Comparison of ENCODE assay signal across 32 mouse cellular contexts in genomic region chr8:109585652-109586051, GRCm38 (mm10). TPM values are rescaled to one million over a fixed set of nuclear protein-coding genes. Genes with fewer than 3 reads are reported as not detected.
A peak's percentile ranks its signal among the peaks of the same experiment; 100 is the strongest.
DNase-seq lines count a peak whose midpoint lies in the region; ATAC-seq lines count a peak whose summit lies in the region.
"Had no signal": no experiment of that assay in that cellular context is flagged by ENCODE, and none has a peak within 500 bp of the region (broad histone marks: within the 10 kb centered on the region; RNA-seq: fewer than 3 reads in every experiment).

No protein-coding gene starts in this region.

- H3K4me3 ChIP-seq in liver, embryonic 15.5 days (replicated peaks), result no peak overlapping the region
- no peak overlapping the region for H3K4me3 ChIP-seq in brown adipose tissue, adult 24 weeks (ENCODE audit: insufficient read depth, low read depth, low read length)
- no peak overlapping the region for H3K4me3 ChIP-seq in midbrain, embryonic 10.5 days
- H3K4me3 ChIP-seq: embryonic facial prominence, embryonic 12.5 days; heart, adult 2 months; heart, embryonic 13.5 days; kidney, embryonic 15.5 days; layer of hippocampus, adult 2 months; limb, embryonic 10.5 days; limb, embryonic 15.5 days; midbrain, embryonic 12.5 days; neural tube, embryonic 13.5 days; stomach, embryonic 15.5 days had no signal

- no peaks in the 10 kb centered on the region for H3K36me3 ChIP-seq in liver, embryonic 15.5 days (replicated peaks)
- H3K36me3 ChIP-seq in midbrain, embryonic 10.5 days, result no peaks in the 10 kb centered on the region
- H3K36me3 ChIP-seq: embryonic facial prominence, embryonic 12.5 days; heart, embryonic 13.5 days; kidney, embryonic 15.5 days; limb, embryonic 10.5 days; limb, embryonic 15.5 days; midbrain, embryonic 12.5 days; neural tube, embryonic 13.5 days; stomach, embryonic 15.5 days had no signal

- no peak for ATAC-seq in liver, embryonic 15.5 days (ENCODE audit: insufficient read depth)
- ATAC-seq in megakaryocyte progenitor cell, adult 5-6 weeks (replicated peaks; ENCODE audit: poor library complexity), result peak; percentile 94
- ATAC-seq: forebrain, embryonic 14.5 days; inflammation-experienced regulatory T-cells, adult 6 months had no signal

- peaks cover 13% of the 10 kb centered on the region; the same call in 1 of the 2 replicates for H3K4me1 ChIP-seq in liver, embryonic 15.5 days (replicated peaks)
- H3K4me1 ChIP-seq in brown adipose tissue, adult 24 weeks (ENCODE audit: control insufficient read depth, insufficient read depth, insufficient read length, low read length), result peaks cover 3% of the 10 kb centered on the region
- no peaks in the 10 kb centered on the region for H3K4me1 ChIP-seq in midbrain, embryonic 10.5 days
- H3K4me1 ChIP-seq: embryonic facial prominence, embryonic 12.5 days; heart, embryonic 13.5 days; kidney, embryonic 15.5 days; limb, embryonic 10.5 days; limb, embryonic 15.5 days; midbrain, embryonic 12.5 days; neural tube, embryonic 13.5 days had no signal

- DNase-seq in liver (no peak), adipocyte (ENCODE audit: low spot score) (peak; percentile 59)
- no peak for DNase-seq in kidney, postnatal 36 days
- DNase-seq in midbrain, embryonic 10.5 days (ENCODE audit: low spot score), result no peak
- DNase-seq in adrenal gland, adult (ENCODE audit: inconsistent age in 2 of 2, low spot score in 1 of 2), result no peak
- DNase-seq: adrenal gland, adult 8-10 months; B cell, adult 2 months; cerebellum, adult 8-10 months; cerebellum, postnatal 25 days; gastrocnemius, postnatal 14 days; heart, adult 2 months; heart, postnatal 10 days; kidney, adult 11 months; kidney, postnatal 25 days; layer of hippocampus, postnatal 36 days; lung, embryonic 14.5 days had no signal

- no peaks in the 10 kb centered on the region for H3K9me3 ChIP-seq in liver, embryonic 15.5 days (replicated peaks)
- H3K9me3 ChIP-seq in midbrain, embryonic 10.5 days (replicated peaks), result no peaks in the 10 kb centered on the region; the same call in 1 of the 2 replicates
- H3K9me3 ChIP-seq: embryonic facial prominence, embryonic 12.5 days; kidney, embryonic 15.5 days; limb, embryonic 10.5 days; limb, embryonic 15.5 days; midbrain, embryonic 12.5 days; stomach, embryonic 15.5 days had no signal

- no peaks in the 10 kb centered on the region for H3K27me3 ChIP-seq in liver, embryonic 15.5 days
- no peaks in the 10 kb centered on the region for H3K27me3 ChIP-seq in midbrain, embryonic 10.5 days (ENCODE audit: low read depth, poor library complexity, severe bottlenecking)
- H3K27me3 ChIP-seq: embryonic facial prominence, embryonic 12.5 days; heart, embryonic 13.5 days; kidney, embryonic 15.5 days; limb, embryonic 15.5 days; midbrain, embryonic 12.5 days; neural tube, embryonic 13.5 days; stomach, embryonic 15.5 days had no signal

- no peak overlapping the region for H3K4me2 ChIP-seq in liver, embryonic 15.5 days
- H3K4me2 ChIP-seq: embryonic facial prominence, embryonic 12.5 days; heart, embryonic 13.5 days; hindbrain, embryonic 14.5 days; kidney, embryonic 15.5 days; limb, embryonic 15.5 days; lung, embryonic 14.5 days; midbrain, embryonic 12.5 days; neural tube, embryonic 13.5 days; stomach, embryonic 15.5 days had no signal

- peak overlapping the region; percentile 45 for H3K27ac ChIP-seq in liver, embryonic 15.5 days (replicated peaks)
- peak overlapping the region; percentile 94 for H3K27ac ChIP-seq in brown adipose tissue, adult 24 weeks (replicated peaks; ENCODE audit: low read depth, low read length)
- H3K27ac ChIP-seq in midbrain, embryonic 10.5 days (replicated peaks), result no peak overlapping the region
- H3K27ac ChIP-seq: embryonic facial prominence, embryonic 12.5 days; heart, adult 2 months; heart, embryonic 13.5 days; hindbrain, embryonic 14.5 days; kidney, embryonic 15.5 days; layer of hippocampus, adult 2 months; limb, embryonic 10.5 days; limb, embryonic 15.5 days; macrophage; midbrain, embryonic 12.5 days; neural tube, embryonic 13.5 days; stomach, embryonic 15.5 days had no signal

- no peak overlapping the region for H3K9ac ChIP-seq in liver, embryonic 15.5 days
- H3K9ac ChIP-seq: embryonic facial prominence, embryonic 12.5 days; heart, embryonic 13.5 days; hindbrain, embryonic 14.5 days; kidney, embryonic 15.5 days; limb, embryonic 15.5 days; lung, embryonic 14.5 days; midbrain, embryonic 12.5 days; neural tube, embryonic 13.5 days; stomach, embryonic 15.5 days had no signal

RNA-seq across cellular contexts. Expression of gene Hp, which starts 6.7 kb away (rescaled TPM):
- 125 and 188 TPM in 2 replicates for polyA plus RNA-seq in liver, embryonic 15.5 days (2015; fragmentation: Nextera tagmentation; extraction: Ambion mirVana)
- polyA plus RNA-seq in brown adipose tissue, adult 24 weeks (2012; ENCODE audit: insufficient read depth, insufficient read length, missing spikeins), result 699 and 1,976 TPM in 2 replicates
- total RNA-seq in megakaryocyte progenitor cell, adult 5-6 weeks (2015), result 175 and 209 TPM in 2 replicates
- total RNA-seq in megakaryocyte progenitor cell, adult 5-6 weeks (2017), result 273 and 358 TPM in 2 replicates
- 0.55 and 0.57 TPM in 2 replicates for polyA plus RNA-seq in midbrain, embryonic 10.5 days (2016; fragmentation: Nextera tagmentation; extraction: Ambion mirVana)
- total RNA-seq: layer of hippocampus, adult 2 months; layer of hippocampus, postnatal 36 days had no signal

RNA-seq across cellular contexts. Expression of gene Txnl4b, which starts 20.0 kb away (rescaled TPM):
- polyA plus RNA-seq in liver, embryonic 15.5 days (2015; fragmentation: Nextera tagmentation; extraction: Ambion mirVana), result 9.3 and 10.7 TPM in 2 replicates
- polyA plus RNA-seq in brown adipose tissue, adult 24 weeks (2012; ENCODE audit: insufficient read depth, insufficient read length, missing spikeins), result 21.2 and 29.4 TPM in 2 replicates
- total RNA-seq in megakaryocyte progenitor cell, adult 5-6 weeks (2015), result 7.2 and 8.1 TPM in 2 replicates
- 16.5 and 18.4 TPM in 2 replicates for total RNA-seq in megakaryocyte progenitor cell, adult 5-6 weeks (2017)
- polyA plus RNA-seq in midbrain, embryonic 10.5 days (2016; fragmentation: Nextera tagmentation; extraction: Ambion mirVana), result 30.5 and 35.4 TPM in 2 replicates

RNA-seq across cellular contexts. Expression of gene Dhx38, which starts 20.0 kb away (rescaled TPM):
- polyA plus RNA-seq in liver, embryonic 15.5 days (2015; fragmentation: Nextera tagmentation; extraction: Ambion mirVana), result 9.7 and 11.4 TPM in 2 replicates
- 10.5 and 11.9 TPM in 2 replicates for polyA plus RNA-seq in brown adipose tissue, adult 24 weeks (2012; ENCODE audit: insufficient read depth, insufficient read length, missing spikeins)
- 15.0 and 18.8 TPM in 2 replicates for total RNA-seq in megakaryocyte progenitor cell, adult 5-6 weeks (2015)
- total RNA-seq in megakaryocyte progenitor cell, adult 5-6 weeks (2017), result 68.6 and 69.5 TPM in 2 replicates
- polyA plus RNA-seq in midbrain, embryonic 10.5 days (2016; fragmentation: Nextera tagmentation; extraction: Ambion mirVana), result 32.0 and 35.5 TPM in 2 replicates

RNA-seq across cellular contexts. Expression of gene Dhodh, which starts 22.8 kb away (rescaled TPM):
- 17.2 and 20.3 TPM in 2 replicates for polyA plus RNA-seq in liver, embryonic 15.5 days (2015; fragmentation: Nextera tagmentation; extraction: Ambion mirVana)
- 13.2 and 21.7 TPM in 2 replicates for polyA plus RNA-seq in brown adipose tissue, adult 24 weeks (2012; ENCODE audit: insufficient read depth, insufficient read length, missing spikeins)
- total RNA-seq in megakaryocyte progenitor cell, adult 5-6 weeks (2015), result 13.4 and 20.8 TPM in 2 replicates
- total RNA-seq in megakaryocyte progenitor cell, adult 5-6 weeks (2017), result 24.8 and 32.4 TPM in 2 replicates
- 45.7 and 48.8 TPM in 2 replicates for polyA plus RNA-seq in midbrain, embryonic 10.5 days (2016; fragmentation: Nextera tagmentation; extraction: Ambion mirVana)

RNA-seq across cellular contexts. Expression of gene Pkd1l3, which starts 28.7 kb away (rescaled TPM):
- 0.21 and 0.46 TPM in 2 replicates for polyA plus RNA-seq in liver, embryonic 15.5 days (2015; fragmentation: Nextera tagmentation; extraction: Ambion mirVana)
- 0.40 TPM in 1 of 2 replicates, not detected in the other for polyA plus RNA-seq in brown adipose tissue, adult 24 weeks (2012; ENCODE audit: insufficient read depth, insufficient read length, missing spikeins)
- 0.27 and 0.79 TPM in 2 replicates for total RNA-seq in megakaryocyte progenitor cell, adult 5-6 weeks (2015)
- total RNA-seq in megakaryocyte progenitor cell, adult 5-6 weeks (2017), result 0.12 TPM in 1 of 2 replicates, not detected in the other
- 0.17 and 0.25 TPM in 2 replicates for polyA plus RNA-seq in midbrain, embryonic 10.5 days (2016; fragmentation: Nextera tagmentation; extraction: Ambion mirVana)
- polyA plus RNA-seq: forebrain, embryonic 14.5 days; neural tube, embryonic 13.5 days had no signal

Comparison
In these comparisons a context has a peak if more than half of its experiments do, and no peak if none do; other contexts are left out.
1. RNA of gene Hp, which starts 6.7 kb away (polyA plus RNA-seq): 699 to 1,976 TPM in brown adipose tissue, adult 24 weeks and 125 to 188 TPM in liver, embryonic 15.5 days; 0.55 to 0.57 TPM in midbrain, embryonic 10.5 days; every median in the first group is over 10 times any median in the second.